Mouse (Mus musculus): ENCODE results near the gene Rnase1.
"Not testable (repeated sequence)": the region's sequence is repeated elsewhere in the genome, so short reads cannot be mapped to it uniquely, and the experiment has no call there.

GRCm38 (mm10) chr14:51163323-51163722, 16.7 kb upstream of the Rnase1 start:
- TF ChIP-seq CTCF, EP300 (IDR thresholded peaks at IDR 0.05): not testable (repeated sequence)

Measured in lung, postnatal 0 days (tissue).